Mouse (Mus musculus) hindbrain, embryonic 12.5 days (tissue): ENCODE results near the gene Lnx1. TPM values are rescaled to one million over a fixed set of nuclear protein-coding genes. Genes with fewer than 3 reads are reported as not detected.

Experiments used
- ATAC-seq: fragments of 200-750 bp; cut with Nextera tagmentation; 2 replicates; pipeline ENCODE4 v1.8.0; 2017; ENCODE audit warnings: moderate TSS enrichment; ENCODE audit not compliant: low FRiP score
- H3K27ac ChIP-seq: fragments of 300-500 bp; sonication (generic); 2 replicates; pipeline ENCODE4 v1.5.1; 2016; ENCODE audit warnings: mild to moderate bottlenecking
- H3K27me3 ChIP-seq: fragments of 300-500 bp; sonication (generic); 2 replicates; pipeline ENCODE4 v1.6.1; 2016; ENCODE audit warnings: mild to moderate bottlenecking
- H3K36me3 ChIP-seq: fragments of 300-500 bp; sonication (generic); 2 replicates; pipeline ENCODE4 v1.6.1; 2016; ENCODE audit warnings: mild to moderate bottlenecking
- H3K4me1 ChIP-seq: fragments of 300-500 bp; sonication (generic); 2 replicates; pipeline ENCODE4 v1.6.1; 2016
- H3K4me2 ChIP-seq: fragments of 300-500 bp; sonication (generic); replicated peaks from 2 replicates; pipeline ENCODE4 v1.6.1; 2016; ENCODE audit warnings: mild to moderate bottlenecking
- H3K4me3 ChIP-seq: fragments of 300-500 bp; sonication (generic); 2 replicates; pipeline ENCODE4 v1.5.1; 2016; ENCODE audit warnings: mild to moderate bottlenecking
- H3K9ac ChIP-seq: fragments of 300-500 bp; sonication (generic); 2 replicates; pipeline ENCODE4 v1.6.1; 2016; ENCODE audit warnings: mild to moderate bottlenecking, moderate library complexity
- H3K9me3 ChIP-seq: fragments of 300-500 bp; sonication (generic); replicated peaks from 2 replicates; pipeline ENCODE4 v1.6.1; 2016; ENCODE audit warnings: mild to moderate bottlenecking
- WGBS: fragments of 180-500 bp; shearing (Covaris S2); methylation state at CpG from one replicate; pipeline ENCODE4 v1.1.7; 2016; 5-methylcytosine and 5-hydroxymethylcytosine counted together
- polyA plus RNA-seq: library from polyadenylated mRNA; unstranded; fragments of >200 nt; fragmentation: Nextera tagmentation; extraction: Ambion mirVana; gene quantifications from 2 replicates; pipeline ENCODE4 v1.2.1, GENCODE M21; 2016

Gene Lnx1
- polyA plus RNA-seq, 1 experiment from 2014 or later: 0.96 TPM

- ATAC-seq: no peak
Measured at GRCm38 (mm10) chr5:74721816-74722215, 19.1 kb upstream of the Lnx1 start.

GRCm38 (mm10) chr5:74720661-74721060 lies 17.9 kb upstream of the Lnx1 start:
- no peak for ATAC-seq
- 60% methylated on average over 9 of the region's 9 CpGs for WGBS

More at GRCm38 (mm10) chr5:74721816-74722215, 19.1 kb upstream of the Lnx1 start:
- Histone ChIP-seq H3K27me3 (no peaks in the 10 kb centered on the region), H3K4me3 (no peak overlapping the region), H3K9me3 (no peaks in the 10 kb centered on the region), H3K9ac (no peak overlapping the region), H3K36me3 (no peaks in the 10 kb centered on the region), H3K4me1 (peaks cover 6% of the 10 kb centered on the region), H3K4me2 (no peak overlapping the region), H3K27ac (no peak overlapping the region)
- WGBS: 72% methylated on average over 3 of the region's 3 CpGs

GRCm38 (mm10) chr5:74716165-74716564 lies 13.5 kb upstream of the Lnx1 start:
- no peak overlapping the region for H3K4me3 ChIP-seq
- H3K36me3 ChIP-seq: no peaks in the 10 kb centered on the region
- H3K4me2 ChIP-seq: no peak overlapping the region
- H3K27me3 ChIP-seq: no peaks in the 10 kb centered on the region
- 16% methylated on average over 7 of the region's 7 CpGs for whole genome bisulfite sequencing
- H3K4me1 ChIP-seq: peaks cover 3% of the 10 kb centered on the region; the same call in 1 of the 2 replicates
- ATAC-seq: no peak
- no peak overlapping the region for H3K27ac ChIP-seq
- H3K9ac ChIP-seq: no peak overlapping the region
- no peaks in the 10 kb centered on the region for H3K9me3 ChIP-seq

More at GRCm38 (mm10) chr5:74720661-74721060, 17.9 kb upstream of the Lnx1 start:
- no peak overlapping the region for H3K9ac ChIP-seq
- H3K27me3 ChIP-seq: no peaks in the 10 kb centered on the region
- no peaks in the 10 kb centered on the region for H3K36me3 ChIP-seq
- H3K27ac ChIP-seq: no peak overlapping the region
- H3K4me2 ChIP-seq: no peak overlapping the region
- H3K9me3 ChIP-seq: no peaks in the 10 kb centered on the region
- peaks cover 8% of the 10 kb centered on the region for H3K4me1 ChIP-seq
- H3K4me3 ChIP-seq: no peak overlapping the region

- ATAC-seq: no peak
- H3K4me1 ChIP-seq: peaks cover 3% of the 10 kb centered on the region; the same call in 1 of the 2 replicates
- H3K27ac ChIP-seq: no peak overlapping the region
- H3K36me3 ChIP-seq: no peaks in the 10 kb centered on the region
- H3K9me3 ChIP-seq: no peaks in the 10 kb centered on the region
- no peak overlapping the region for H3K9ac ChIP-seq
- H3K4me2 ChIP-seq: no peak overlapping the region
- WGBS: 71% methylated on average over 4 of the region's 4 CpGs
- no peak overlapping the region for H3K4me3 ChIP-seq
- no peaks in the 10 kb centered on the region for H3K27me3 ChIP-seq
Measured at GRCm38 (mm10) chr5:74712811-74713210, 10.1 kb upstream of the Lnx1 start.

GRCm38 (mm10) chr5:74711988-74712387 lies 9.3 kb upstream of the Lnx1 start:
- WGBS: 88% methylated on average over 2 of the region's 2 CpGs
- no peaks in the 10 kb centered on the region for H3K36me3 ChIP-seq

GRCm38 (mm10) chr5:74711056-74711455 lies 8.3 kb upstream of the Lnx1 start:
- Histone ChIP-seq H3K27me3 (no peaks in the 10 kb centered on the region), H3K9ac (no peak overlapping the region), H3K4me2 (no peak overlapping the region), H3K4me3 (no peak overlapping the region), H3K36me3 (no peaks in the 10 kb centered on the region), H3K9me3 (no peaks in the 10 kb centered on the region), H3K4me1 (no peaks in the 10 kb centered on the region), H3K27ac (no peak overlapping the region)
- 78% methylated on average over 1 of the region's 1 CpGs for WGBS
- no peak for ATAC-seq

More at GRCm38 (mm10) chr5:74711988-74712387, 9.3 kb upstream of the Lnx1 start:
- Histone ChIP-seq H3K4me3 (no peak overlapping the region), H3K9me3 (no peaks in the 10 kb centered on the region), H3K27me3 (no peaks in the 10 kb centered on the region), H3K9ac (no peak overlapping the region), H3K4me2 (no peak overlapping the region), H3K27ac (no peak overlapping the region), H3K4me1 (peaks cover 3% of the 10 kb centered on the region; the same call in 1 of the 2 replicates)
- ATAC-seq: no peak

- H3K4me2 ChIP-seq: no peak overlapping the region
- ATAC-seq: no peak
- no peak overlapping the region for H3K27ac ChIP-seq
- H3K27me3 ChIP-seq: no peaks in the 10 kb centered on the region
- WGBS: 92% methylated on average over 4 of the region's 4 CpGs
- H3K9me3 ChIP-seq: no peaks in the 10 kb centered on the region
- H3K9ac ChIP-seq: no peak overlapping the region
- no peaks in the 10 kb centered on the region for H3K4me1 ChIP-seq
- no peak overlapping the region for H3K4me3 ChIP-seq
- H3K36me3 ChIP-seq: no peaks in the 10 kb centered on the region
Measured at GRCm38 (mm10) chr5:74710181-74710580, 7.5 kb upstream of the Lnx1 start.

GRCm38 (mm10) chr5:74704460-74704790 lies 1.7 kb upstream of the Lnx1 start:
- H3K4me2 ChIP-seq: peak overlapping the region; percentile 53
- no peaks in the 10 kb centered on the region for H3K36me3 ChIP-seq
- ATAC-seq: peak; percentile 96
- H3K27ac ChIP-seq: 0 out of 2 replicates have a peak overlapping the region, but pooled peaks have one; percentile 30
- peaks cover 5% of the 10 kb centered on the region; the same call in 1 of the 2 replicates for H3K27me3 ChIP-seq
- H3K4me1 ChIP-seq: peaks cover 13% of the 10 kb centered on the region
- under 1% methylated on average over 8 of the region's 8 CpGs for WGBS
- no peak overlapping the region for H3K9ac ChIP-seq
- peak overlapping the region; percentile 38 for H3K4me3 ChIP-seq
- no peaks in the 10 kb centered on the region for H3K9me3 ChIP-seq

GRCm38 (mm10) chr5:74703741-74704459 lies 1.2 kb upstream of the Lnx1 start:
- Histone ChIP-seq H3K4me3 (peak overlapping the region; percentile 38), H3K9ac (no peak overlapping the region), H3K9me3 (no peaks in the 10 kb centered on the region), H3K36me3 (no peaks in the 10 kb centered on the region), H3K27ac (no peak overlapping the region), H3K4me2 (peak overlapping the region; percentile 53), H3K4me1 (peaks cover 13% of the 10 kb centered on the region), H3K27me3 (peaks cover 5% of the 10 kb centered on the region; the same call in 1 of the 2 replicates)
- WGBS: 15% methylated on average over 17 of the region's 17 CpGs
- peak; percentile 83 for ATAC-seq

GRCm38 (mm10) chr5:74700918-74701317 lies 1.8 kb downstream of the Lnx1 start:
- ATAC-seq: no peak

GRCm38 (mm10) chr5:74699673-74700072 lies 3.0 kb downstream of the Lnx1 start:
- H3K4me1 ChIP-seq: peaks cover 9% of the 10 kb centered on the region
- H3K4me3 ChIP-seq: no peak overlapping the region
- no peak overlapping the region for H3K27ac ChIP-seq
- H3K9me3 ChIP-seq: no peaks in the 10 kb centered on the region
- H3K9ac ChIP-seq: no peak overlapping the region
- H3K4me2 ChIP-seq: no peak overlapping the region
- 81% methylated on average over 1 of the region's 1 CpGs for WGBS
- no peaks in the 10 kb centered on the region for H3K36me3 ChIP-seq
- ATAC-seq: no peak
- H3K27me3 ChIP-seq: peaks cover 5% of the 10 kb centered on the region; the same call in 1 of the 2 replicates

More at GRCm38 (mm10) chr5:74700918-74701317, 1.8 kb downstream of the Lnx1 start:
- H3K9me3 ChIP-seq: no peaks in the 10 kb centered on the region
- no peak overlapping the region for H3K4me3 ChIP-seq
- H3K27ac ChIP-seq: no peak overlapping the region
- H3K4me2 ChIP-seq: no peak overlapping the region
- H3K36me3 ChIP-seq: no peaks in the 10 kb centered on the region
- 89% methylated on average over 2 of the region's 2 CpGs for WGBS
- peaks cover 13% of the 10 kb centered on the region for H3K4me1 ChIP-seq
- no peak overlapping the region for H3K9ac ChIP-seq
- H3K27me3 ChIP-seq: peaks cover 5% of the 10 kb centered on the region; the same call in 1 of the 2 replicates

- no peak overlapping the region for H3K4me3 ChIP-seq
- no peaks in the 10 kb centered on the region for H3K9me3 ChIP-seq
- H3K27me3 ChIP-seq: no peaks in the 10 kb centered on the region
- WGBS: 85% methylated on average over 9 of the region's 9 CpGs
- H3K27ac ChIP-seq: no peak overlapping the region
- no peak overlapping the region for H3K9ac ChIP-seq
- no peaks in the 10 kb centered on the region for H3K4me1 ChIP-seq
- no peak overlapping the region for H3K4me2 ChIP-seq
- ATAC-seq: no peak
- no peaks in the 10 kb centered on the region for H3K36me3 ChIP-seq
Measured at GRCm38 (mm10) chr5:74697534-74697933, 5.2 kb downstream of the Lnx1 start.

- ATAC-seq: no peak
- Histone ChIP-seq H3K27me3 (no peaks in the 10 kb centered on the region), H3K4me1 (no peaks in the 10 kb centered on the region), H3K4me2 (no peak overlapping the region), H3K27ac (no peak overlapping the region), H3K36me3 (no peaks in the 10 kb centered on the region), H3K9me3 (no peaks in the 10 kb centered on the region), H3K4me3 (no peak overlapping the region), H3K9ac (no peak overlapping the region)
- 66% methylated on average over 7 of the region's 7 CpGs for WGBS
Measured at GRCm38 (mm10) chr5:74694390-74694801, 8.3 kb downstream of the Lnx1 start.
